Mouse (Mus musculus) spleen, embryonic (tissue): ENCODE results near the gene Hist2h2ab.

Source experiments
- CTCF ChIA-PET: fragments of 350-600 bp; sonication (Branson Sonifier 250); formaldehyde crosslinking; loops from one replicate; lab custom pipeline; 2022; lab: Charles Lee

Hist2h2ab gene

DNA sequence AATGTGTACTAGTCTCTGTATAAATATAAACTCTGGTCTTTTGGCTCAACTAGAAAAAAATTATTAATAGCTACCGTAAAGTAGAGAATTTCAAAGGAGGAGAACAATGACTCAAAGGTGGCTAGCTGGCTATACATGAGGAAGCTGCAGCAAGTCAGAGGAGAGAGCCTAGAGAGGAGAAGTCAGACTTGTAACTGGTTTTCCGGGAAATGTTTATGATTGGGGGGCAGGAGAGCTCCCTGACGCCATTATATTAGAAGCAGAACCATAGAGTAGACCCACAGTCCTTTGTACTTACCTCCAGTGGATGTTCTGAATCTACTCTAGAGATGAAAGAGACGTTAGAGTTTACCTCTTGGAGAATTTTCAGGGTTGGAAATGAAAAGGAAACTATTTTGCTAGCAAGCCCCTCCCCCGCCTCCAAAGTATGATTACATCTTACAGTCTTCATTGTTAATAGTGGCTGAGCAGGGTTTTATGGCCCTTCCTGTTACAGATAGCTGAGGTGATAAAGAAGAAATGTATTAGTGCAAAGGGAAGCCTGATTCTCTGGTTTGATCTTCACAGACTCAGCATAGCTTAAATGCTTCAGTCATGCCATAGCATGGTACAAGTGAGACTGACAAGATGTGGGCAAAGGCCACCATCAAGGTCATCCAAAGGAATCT is 36.4 kb downstream of the Hist2h2ab start:
- CTCF ChIA-PET, result interaction anchor here (0.7 kb wide), 1 partner anchor 10 kb away, joined by 4 read pairs; no protein-coding TSS in a partner anchor

DNA sequence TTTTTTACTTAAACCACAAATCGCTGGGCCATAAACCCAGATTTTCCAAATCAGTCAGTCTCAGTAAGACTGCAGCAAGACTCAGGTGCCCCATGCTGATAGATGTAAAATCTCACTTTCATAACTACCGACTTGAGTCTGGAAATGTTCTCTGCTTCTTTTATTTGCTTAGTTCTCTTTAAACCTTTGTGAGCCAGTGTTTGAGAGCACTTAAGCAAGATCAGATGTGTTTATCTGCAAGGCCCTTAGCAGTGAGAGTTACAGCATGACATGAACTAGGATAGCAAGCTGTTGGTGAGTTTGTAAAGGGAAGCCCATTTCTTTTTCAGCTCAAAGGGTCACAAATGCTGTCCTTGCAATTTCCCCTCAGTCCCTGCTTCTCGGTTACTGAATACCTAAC is 37.5 kb downstream of the Hist2h2ab start:
- CTCF ChIA-PET, result no interaction called here

DNA sequence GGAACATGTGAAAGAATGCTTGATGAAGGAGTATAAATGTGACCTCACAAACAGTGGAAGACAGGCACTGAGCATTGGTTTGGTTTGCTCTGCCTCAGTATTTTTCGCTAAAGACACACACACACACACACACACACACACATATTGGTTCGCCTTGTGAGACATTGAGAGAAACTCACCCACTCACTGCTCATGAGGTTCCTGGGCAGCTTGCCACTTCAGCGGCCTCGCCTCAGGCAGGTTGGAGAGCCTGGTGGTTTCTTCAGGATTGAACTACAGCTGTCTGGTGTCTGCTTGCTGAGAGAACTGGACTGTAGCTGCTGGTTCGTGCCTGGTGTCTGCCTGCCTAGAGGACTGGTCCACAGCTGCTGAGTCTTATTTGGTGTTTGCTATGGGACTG is 40.6 kb downstream of the Hist2h2ab start:
- CTCF ChIA-PET, result no interaction called here

DNA sequence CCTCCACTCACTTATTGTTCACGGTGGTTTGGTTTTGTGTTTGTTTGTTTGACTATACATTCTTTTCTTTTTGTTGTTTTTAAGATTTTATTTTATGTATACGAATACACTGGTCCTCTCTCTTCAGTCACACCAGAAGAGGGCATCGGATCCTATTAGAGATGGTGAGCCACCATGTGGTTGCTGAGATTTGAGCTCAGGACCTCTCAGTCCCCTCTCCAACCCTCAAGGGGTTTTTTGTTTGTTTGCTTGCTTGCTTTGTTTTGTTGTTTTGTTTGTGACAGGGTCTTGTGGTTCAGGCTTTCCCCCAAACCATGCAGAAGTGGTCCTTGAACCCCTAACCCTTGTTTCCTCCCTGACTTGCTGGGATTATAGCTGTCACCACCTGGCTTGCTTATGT is 42.0 kb downstream of the Hist2h2ab start:
- CTCF ChIA-PET, result interaction anchor here (1.0 kb wide), 1 partner anchor 25 kb away, joined by 3 read pairs; no protein-coding TSS in a partner anchor

DNA sequence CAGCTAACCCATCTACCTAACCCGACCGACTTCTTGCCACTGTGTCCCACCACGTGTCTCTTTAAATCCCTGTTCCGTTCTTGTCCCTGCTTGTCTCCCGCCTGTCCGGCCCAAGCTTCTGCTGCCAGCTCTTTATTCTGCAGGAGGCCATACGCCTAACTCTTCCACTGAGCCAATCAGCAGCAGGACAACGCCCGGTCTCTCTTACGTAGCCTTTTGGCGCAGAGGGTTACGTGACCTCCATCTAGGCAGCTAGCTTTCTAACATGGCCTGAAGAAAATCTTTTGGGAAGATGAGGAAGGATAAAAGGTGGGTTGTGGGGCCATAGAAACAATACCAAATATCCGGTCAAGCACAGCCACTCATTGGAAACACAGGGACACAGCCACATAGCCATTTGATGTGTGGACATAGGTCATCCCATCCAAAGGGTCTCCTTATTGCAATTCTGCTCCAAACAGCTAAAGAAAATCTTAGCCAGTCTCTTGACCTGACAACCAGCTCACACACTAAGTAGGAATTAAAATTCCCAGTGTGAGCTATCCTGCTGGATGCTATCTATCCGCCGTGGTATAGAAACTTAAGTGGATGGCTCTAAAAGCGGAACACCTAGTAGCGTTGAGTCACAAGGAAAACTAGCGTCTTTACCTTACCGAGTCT is 42.7 kb downstream of the Hist2h2ab start:
- CTCF ChIA-PET, result interaction anchor here (1.0 kb wide), 1 partner anchor 26 kb away, joined by 3 read pairs; no protein-coding TSS in a partner anchor

DNA sequence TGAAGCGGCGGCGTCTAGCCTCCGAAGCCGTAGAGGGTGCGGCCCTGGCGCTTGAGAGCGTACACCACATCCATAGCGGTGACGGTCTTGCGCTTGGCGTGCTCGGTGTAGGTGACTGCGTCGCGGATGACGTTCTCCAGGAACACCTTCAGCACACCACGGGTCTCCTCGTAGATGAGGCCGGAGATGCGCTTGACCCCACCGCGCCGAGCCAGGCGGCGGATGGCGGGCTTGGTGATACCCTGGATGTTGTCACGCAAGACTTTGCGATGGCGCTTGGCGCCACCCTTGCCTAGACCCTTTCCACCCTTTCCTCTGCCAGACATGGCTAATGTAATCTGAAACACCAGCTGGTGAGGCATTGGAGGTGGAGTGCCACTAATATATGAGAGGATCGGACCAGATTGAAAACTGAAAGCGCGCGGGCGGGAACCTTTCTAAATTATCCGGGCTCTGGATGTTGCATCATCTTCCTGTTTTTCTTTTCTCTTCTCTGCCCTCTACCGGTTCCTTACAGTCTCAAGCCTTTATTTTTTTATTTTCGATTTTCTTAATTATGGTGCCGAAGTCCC is 43.4 kb downstream of the Hist2h2ab start, which contains the start of gene Hist2h4:
Gene Hist2h4 (minus strand): TSS at position 333 of the 572 bp plus-strand sequence.
- CTCF ChIA-PET, result interaction anchor here (0.6 kb wide), 1 partner anchor 152 kb away, joined by 8 read pairs; no protein-coding TSS in a partner anchor

DNA sequence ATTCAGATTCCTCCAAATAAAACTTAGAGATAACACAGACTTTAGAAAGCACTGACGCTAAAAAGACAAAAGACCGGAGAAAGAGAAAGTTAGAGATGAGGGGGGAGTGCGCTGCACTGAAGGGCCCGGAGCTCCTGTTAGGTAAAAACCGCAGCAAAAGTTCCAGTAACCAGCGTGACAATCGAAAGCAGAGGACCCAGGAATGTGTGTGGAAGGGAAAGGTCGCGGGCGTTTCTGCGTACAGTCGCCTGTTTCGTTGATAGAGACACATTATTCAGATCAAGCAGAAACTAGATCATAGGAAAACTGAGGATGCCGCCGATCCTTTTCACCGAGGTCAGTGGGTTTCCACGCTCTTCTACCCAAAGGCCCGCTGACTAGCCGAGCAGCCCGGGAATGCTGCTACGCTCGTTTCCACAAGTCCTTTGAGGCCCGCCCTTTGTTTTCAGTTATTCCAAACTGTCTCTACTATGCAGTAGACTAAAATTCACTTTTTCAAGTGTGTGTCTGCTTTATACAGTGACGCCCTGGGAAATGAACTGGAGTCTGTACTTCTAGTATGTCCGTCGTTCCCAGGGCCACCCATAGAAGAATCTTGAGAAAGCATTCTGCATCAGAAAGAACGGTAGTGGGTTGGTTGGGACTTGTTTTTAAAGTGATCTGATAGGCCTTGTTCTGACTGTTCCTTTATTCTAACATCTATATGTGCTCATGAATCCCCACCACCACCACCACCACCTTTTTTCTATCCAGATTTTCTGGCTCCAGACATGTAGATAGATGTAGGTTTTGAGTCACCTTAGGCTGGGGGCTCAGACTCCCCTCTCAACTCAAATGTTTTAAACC is 44.1 kb downstream of the Hist2h2ab start:
- CTCF ChIA-PET, result interaction anchor here (0.6 to 1.3 kb wide), 3 partner anchors 20 to 381 kb away, joined by 5 to 10 read pairs (median 8); no protein-coding TSS in a partner anchor

DNA sequence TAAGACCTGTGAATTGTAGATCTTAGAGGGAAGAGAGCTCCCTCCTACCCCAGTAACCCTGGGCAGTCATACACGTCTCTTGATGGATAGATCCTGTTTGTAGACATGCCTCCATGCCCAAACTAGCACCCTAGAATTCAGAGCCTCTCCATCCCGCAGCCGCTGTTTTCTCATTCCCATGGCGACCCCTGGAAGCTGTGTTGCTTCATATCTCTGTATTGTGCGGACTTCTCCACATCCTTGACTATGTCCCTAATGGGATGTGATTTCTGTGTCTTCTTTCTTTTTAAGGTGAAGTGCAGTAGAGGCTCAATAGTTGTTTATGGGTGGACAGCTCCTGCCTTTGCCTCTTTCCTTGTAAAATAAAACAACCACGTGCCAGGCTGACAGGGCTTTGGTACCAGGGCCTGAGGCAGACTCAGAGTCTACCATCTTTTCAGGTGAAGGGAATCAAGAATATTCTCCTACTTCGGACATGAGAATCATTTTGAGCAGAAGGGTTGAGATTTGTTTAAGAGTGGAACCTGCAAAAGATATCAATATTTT is 44.8 kb downstream of the Hist2h2ab start:
- CTCF ChIA-PET, result interaction anchor here (0.8 to 1.3 kb wide), 2 partner anchors 21 to 382 kb away, joined by 5 to 10 read pairs; no protein-coding TSS in a partner anchor

DNA sequence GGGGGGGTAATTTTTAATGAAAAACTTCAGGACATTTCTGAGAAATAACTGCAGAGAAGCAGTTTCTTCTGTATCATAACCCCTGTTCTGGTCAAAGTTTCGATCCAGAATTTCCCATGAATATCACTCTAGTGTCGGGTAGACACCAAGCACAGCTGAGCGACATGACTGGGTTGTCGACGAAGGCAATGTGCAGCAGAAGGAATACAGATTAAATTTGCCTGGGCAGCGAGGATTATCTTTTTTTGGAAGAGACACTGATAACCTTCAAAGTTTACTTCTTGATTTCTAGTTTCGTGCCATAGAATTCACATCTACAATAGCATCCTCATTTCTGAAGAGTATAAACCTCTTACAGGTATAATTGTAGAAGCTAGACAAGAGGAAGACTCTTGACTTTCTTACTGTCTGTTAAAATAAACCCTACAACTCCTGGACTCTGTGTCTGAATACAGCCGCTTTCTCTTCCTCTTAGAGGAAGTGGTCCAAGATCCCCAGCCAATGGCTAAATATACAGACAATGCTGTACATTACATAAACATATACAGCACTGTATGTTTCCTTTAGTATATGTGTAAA is 46.6 kb downstream of the Hist2h2ab start:
- CTCF ChIA-PET, result interaction anchor here (0.6 to 1.0 kb wide), 2 partner anchors 10 kb away, joined by 4 read pairs; no protein-coding TSS in a partner anchor

DNA sequence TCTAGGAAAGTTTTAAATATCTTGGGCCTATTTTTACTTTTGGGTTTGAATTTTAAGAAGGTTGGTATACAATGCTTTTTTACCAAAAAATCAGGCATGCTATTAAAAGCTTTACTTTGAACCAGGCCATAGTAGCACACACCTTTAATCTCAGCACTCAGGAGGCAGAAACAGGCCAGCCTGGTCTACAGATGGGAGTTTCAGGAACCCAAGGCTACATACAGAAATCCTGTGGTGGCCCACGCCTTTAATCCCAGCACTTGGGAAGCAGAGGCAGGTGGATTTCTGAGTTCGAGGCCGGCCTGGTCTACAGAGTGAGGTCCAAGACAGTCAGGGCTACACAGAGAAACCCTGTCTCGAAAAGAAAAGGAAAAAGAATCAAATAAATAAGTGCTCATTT is 47.9 kb downstream of the Hist2h2ab start:
- CTCF ChIA-PET, result interaction anchor here (0.6 kb wide), 3 partner anchors 8 to 295 kb away, joined by 3 to 4 read pairs (median 3); no protein-coding TSS in a partner anchor

DNA sequence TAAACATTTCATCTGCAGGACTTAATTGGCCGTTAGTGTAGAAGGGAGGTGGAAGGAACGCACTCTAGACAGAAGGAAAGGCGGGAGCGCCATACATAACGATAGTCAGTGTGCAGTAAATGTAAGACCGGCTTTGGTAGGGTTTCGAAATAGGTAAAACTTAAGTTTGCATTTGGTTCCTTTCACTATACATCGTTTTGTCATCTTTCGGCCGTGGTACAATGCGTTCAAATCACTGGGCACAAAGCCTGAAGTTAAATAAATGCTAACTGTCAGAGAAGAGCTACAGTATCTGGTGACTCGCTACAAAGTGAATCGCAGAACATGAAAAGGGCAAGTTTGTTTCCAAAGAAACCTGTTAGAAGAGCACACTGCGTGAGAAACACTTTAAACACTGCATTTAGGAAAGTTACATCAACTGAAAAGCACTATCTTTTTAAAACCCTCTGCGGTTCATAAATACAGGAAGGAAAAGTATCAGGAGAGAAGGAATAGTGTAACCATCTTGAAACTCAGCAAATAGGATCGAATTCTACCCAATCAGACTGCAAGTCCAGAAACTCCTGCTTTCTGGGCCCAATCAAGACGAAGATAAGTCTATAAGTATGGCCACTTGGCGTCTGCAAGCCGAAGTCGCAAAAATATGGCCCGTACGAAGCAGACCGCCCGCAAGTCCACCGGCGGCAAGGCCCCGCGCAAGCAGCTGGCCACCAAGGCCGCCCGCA is 48.5 kb downstream of the Hist2h2ab start, which contains the start of gene Hist2h3b:
Gene Hist2h3b (plus strand): TSS at position 604 of the 725 bp plus-strand sequence.
- CTCF ChIA-PET, result interaction anchor here (0.6 to 1.7 kb wide), 4 partner anchors 8 to 295 kb away, joined by 3 to 6 read pairs (median 4); no protein-coding TSS in a partner anchor

DNA sequence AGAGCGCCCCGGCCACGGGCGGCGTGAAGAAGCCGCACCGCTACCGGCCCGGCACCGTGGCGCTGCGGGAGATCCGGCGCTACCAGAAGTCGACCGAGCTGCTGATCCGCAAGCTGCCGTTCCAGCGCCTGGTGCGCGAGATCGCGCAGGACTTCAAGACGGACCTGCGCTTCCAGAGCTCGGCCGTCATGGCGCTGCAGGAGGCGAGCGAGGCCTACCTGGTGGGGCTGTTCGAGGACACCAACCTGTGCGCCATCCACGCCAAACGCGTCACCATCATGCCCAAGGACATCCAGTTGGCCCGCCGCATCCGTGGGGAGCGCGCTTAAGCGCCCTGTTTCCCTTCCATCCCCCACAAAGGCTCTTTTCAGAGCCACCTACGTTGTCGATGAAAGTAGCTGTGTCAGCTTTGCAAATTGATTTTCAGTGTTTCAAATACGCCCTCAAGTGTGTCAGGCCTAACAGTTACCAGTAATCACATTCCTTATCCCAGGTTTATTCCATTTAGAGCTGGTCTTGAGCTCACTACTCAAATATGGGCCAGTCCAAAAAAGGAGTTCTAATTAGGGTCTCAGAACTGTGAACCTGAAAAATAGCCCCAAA is 49.2 kb downstream of the Hist2h2ab start:
- CTCF ChIA-PET, result interaction anchor here (0.6 to 1.7 kb wide), 2 partner anchors 9 to 209 kb away, joined by 6 to 11 read pairs; no protein-coding TSS in a partner anchor
